Mouse (Mus musculus): ENCODE measurements at regions not wholly inside any gene's neighbourhood (a gene's known extent, or its start where the extent isn't known, plus 50 kb on each side); places are given as distances from the start of the nearest gene placed in this dataset.
"Not testable (repeated sequence)": the region's sequence is repeated elsewhere in the genome, so short reads cannot be mapped to it uniquely, and the experiment has no call there.

DNA sequence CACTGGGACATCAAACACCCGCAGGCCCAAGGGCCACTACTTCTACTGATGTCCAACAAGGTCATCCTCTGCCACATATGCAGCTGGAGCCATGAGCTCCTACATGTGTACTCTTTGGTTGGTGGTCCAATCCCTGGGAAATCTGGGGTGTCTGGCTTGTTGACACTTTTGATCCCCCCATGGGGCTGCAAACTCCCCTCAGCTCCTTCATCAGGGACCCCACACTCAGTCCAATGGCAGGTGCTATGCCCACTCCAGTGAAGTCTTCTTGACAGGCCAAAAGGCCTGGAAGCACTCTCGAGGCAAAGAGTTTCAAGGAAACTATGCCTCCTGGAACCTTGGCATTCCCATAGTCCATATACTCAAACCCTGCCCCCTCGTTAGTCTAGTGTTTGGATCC, 570.8 kb upstream of the Smc2 start:
- DNase-seq (ENCODE audit: low spot score in 2 of 2), result no peak

- not testable (repeated sequence) for DNase-seq (ENCODE audit: low spot score in 2 of 2)
Observed at GRCm38 (mm10) chr4:51868716-51869115, 570.3 kb upstream of the Smc2 start.

DNA sequence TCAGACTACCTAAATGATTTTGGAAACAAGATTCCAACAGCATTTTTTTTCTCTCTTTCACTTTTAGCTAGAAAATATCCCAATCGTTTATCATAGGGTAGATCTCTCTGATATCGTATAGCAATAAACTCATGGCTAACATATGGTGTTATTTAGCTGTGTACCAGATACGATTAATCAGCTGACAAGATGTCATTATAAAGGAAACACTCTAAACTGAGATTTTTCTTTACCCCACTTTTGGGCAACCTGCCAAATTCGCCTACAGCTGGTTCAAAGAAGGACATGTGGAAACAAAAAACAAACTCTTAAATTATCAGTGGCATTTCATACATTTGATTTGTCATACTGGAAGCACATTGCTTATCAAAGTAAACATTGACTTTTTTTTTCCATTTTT, 553.6 kb upstream of the Smc2 start:
- DNase-seq (ENCODE audit: low spot score in 2 of 2), result peak; percentile 3 to 26

DNA sequence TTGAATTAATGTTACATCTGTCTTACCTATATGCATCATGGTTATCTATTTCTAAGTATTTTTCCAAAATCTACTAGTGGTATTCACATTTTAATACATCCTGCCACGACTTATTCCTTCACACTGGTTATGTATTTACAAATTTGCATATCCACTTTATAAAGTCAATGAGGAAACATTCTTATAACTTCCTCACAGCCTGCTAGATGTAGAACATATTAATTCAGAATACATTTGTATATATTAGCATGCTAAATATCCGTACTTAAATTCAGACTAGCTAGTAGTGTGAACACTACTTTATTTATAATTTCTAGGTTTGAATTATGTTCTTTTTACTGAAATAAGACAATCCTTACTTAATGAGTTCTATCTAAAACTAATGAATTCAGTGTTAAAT, 549.8 kb upstream of the Smc2 start:
- DNase-seq (ENCODE audit: low spot score in 2 of 2), result no peak

- DNase-seq (ENCODE audit: low spot score in 2 of 2), result no peak
Observed at GRCm38 (mm10) chr4:51928245-51928644, 510.8 kb upstream of the Smc2 start.

- no peak for DNase-seq (ENCODE audit: low spot score in 2 of 2)
Observed at GRCm38 (mm10) chr4:51969751-51970150, 469.3 kb upstream of the Smc2 start.

DNA sequence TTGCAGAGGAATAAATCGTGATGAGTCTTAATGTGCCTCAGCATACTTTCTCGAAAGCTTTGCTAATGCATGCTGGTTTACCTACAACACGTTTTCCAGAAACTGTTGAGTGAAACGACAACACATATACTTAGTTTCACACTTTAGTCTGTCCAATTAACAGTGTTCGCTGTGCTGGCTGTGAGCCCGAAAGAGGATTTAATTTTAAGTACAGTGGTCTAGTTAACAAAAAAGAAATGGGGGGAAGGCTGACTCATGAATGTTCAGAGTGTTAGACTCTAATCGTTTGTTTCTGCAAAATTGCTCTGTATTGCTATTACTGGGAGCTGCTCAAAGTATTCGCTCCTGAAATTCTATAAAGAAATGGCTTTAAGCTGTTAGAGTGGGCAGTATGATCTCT, 460.1 kb upstream of the Smc2 start:
- peak; percentile 50 to 60 for DNase-seq (ENCODE audit: low spot score in 2 of 2)

GRCm38 (mm10) chr4:51992482-51992881, 446.6 kb upstream of the Smc2 start:
- DNase-seq (ENCODE audit: low spot score in 2 of 2), result no peak

GRCm38 (mm10) chr4:52036765-52037353, 402.2 kb upstream of the Smc2 start:
- DNase-seq (ENCODE audit: low spot score in 2 of 2), result no peak

DNA sequence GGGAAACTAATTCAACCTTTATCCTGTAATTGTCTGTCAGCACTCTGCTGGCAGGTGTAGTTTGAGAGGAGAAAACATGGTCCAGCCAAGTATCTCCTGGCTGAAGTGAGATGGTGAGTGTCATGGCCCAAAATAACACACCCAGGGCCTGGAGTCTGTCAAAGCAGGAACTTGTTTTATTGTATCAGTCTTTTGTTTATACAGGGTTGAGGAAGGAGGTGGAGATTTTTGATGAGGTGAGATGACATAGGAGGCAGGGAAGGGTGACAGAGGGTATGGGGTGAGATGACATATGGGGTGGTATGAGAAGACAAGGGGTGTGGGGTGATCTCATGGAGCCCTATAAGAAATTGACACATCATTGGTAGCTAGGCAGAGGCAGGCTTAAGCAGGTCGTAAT, 395.6 kb upstream of the Smc2 start:
- DNase-seq (ENCODE audit: low spot score in 2 of 2), result no peak

GRCm38 (mm10) chr4:52050948-52051347, 388.1 kb upstream of the Smc2 start:
- no peak for DNase-seq (ENCODE audit: low spot score in 2 of 2)

DNA sequence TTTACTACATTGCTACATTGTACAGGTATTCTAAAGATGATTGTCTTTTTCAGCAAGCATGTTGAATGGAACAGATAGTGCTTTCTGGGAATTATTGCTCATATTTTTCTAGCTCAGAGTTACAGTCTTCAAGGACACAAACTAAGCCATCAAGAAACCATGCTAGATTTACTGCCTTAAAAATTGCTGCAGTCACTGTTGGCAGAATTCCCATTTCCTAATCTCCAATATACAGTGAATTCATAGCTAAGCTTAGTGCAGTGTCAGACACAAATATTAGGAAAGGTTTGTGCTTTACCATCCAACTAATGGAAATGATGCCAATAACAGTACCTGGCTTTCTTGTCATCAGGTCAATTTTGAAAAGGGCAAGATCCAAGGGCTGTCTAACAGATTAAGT, 383.0 kb upstream of the Smc2 start:
- DNase-seq (ENCODE audit: low spot score in 2 of 2), result no peak

DNA sequence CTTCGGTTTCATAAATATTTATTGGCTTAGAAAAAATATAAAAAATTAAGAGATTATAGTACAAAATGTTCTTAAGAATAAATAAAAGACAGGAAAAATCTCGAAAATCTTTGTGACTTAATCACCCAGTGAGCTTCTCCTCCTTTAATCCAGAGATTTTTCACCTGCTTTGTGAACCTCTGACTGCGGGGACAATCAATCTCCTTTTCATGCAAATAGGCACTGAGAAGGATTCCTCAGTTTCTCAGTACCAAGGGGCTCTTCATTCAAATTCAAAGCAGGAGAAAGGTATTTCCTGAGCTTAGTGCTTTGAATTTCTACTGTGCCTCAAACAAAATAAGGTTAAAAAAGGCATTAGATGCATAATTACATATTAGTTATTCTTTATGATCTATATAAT, 379.0 kb upstream of the Smc2 start:
- no peak for DNase-seq (ENCODE audit: low spot score in 2 of 2)

- DNase-seq (ENCODE audit: low spot score in 2 of 2), result no peak
Observed at GRCm38 (mm10) chr4:52099187-52099586, 339.9 kb upstream of the Smc2 start.

- DNase-seq (ENCODE audit: low spot score in 2 of 2), result no peak
Observed at GRCm38 (mm10) chr4:52105887-52106286, 333.2 kb upstream of the Smc2 start.

DNA sequence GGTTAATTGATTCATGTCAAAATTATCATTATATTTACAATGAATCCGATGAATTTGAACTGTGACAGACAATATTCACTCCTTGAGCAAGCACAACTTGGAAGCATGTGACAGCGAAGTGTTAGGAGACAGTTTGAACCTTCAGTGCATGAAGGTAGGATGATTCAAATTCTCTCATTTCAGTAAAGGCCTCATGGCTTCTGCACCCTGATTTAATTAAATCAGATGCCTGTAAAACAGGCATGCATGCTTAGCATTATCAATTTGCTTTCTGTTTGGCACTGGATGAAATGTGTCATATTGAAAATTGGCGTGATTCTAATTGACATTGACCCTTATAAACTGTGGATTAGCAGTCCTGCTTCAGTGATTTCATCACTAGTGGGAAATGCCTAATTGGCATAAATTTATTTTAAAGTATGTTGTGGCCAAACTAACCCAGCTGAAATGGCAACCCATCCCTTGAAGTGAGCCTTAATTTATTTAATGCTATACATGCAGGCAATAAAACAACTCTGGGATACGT, 321.2 kb upstream of the Smc2 start:
- DNase-seq (ENCODE audit: low spot score in 2 of 2), result no peak

DNA sequence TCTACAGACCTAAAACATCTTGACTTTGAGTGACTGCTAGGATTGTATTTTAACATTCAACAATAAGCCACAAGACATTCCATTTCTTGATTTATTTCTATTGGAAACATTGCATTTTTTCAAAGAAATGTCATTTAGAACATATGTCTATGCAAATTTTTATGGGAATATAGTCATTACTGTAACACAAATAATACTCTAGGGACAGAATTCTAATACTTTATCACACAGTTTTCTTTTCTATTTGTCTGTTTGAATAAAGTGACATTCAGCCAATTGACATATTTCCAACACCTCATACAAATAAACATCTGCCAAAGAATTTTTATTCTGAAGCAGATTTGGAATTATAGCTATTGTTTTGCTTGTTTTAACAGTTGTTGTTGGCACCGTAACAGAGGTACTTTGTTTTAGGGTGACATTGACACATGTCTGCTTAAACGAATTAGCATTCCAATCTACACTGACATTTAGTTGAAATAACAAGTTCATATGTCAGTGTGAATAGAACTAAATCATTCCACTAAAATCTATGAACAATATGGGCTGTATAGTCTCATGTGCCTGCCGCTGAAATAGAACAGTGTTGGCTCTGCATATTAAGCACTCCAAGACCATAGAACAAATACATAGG, 320.5 kb upstream of the Smc2 start:
- no peak for DNase-seq (ENCODE audit: low spot score in 2 of 2)

- DNase-seq (ENCODE audit: low spot score in 2 of 2), result peak; percentile 20
Observed at GRCm38 (mm10) chr4:52152565-52153164, 286.4 kb upstream of the Smc2 start.

- DNase-seq (ENCODE audit: low spot score in 2 of 2), result no peak
Observed at GRCm38 (mm10) chr4:52176240-52176639, 262.8 kb upstream of the Smc2 start.

- no peak for DNase-seq (ENCODE audit: low spot score in 2 of 2)
Observed at GRCm38 (mm10) chr4:52197777-52198176, 241.3 kb upstream of the Smc2 start.

DNA sequence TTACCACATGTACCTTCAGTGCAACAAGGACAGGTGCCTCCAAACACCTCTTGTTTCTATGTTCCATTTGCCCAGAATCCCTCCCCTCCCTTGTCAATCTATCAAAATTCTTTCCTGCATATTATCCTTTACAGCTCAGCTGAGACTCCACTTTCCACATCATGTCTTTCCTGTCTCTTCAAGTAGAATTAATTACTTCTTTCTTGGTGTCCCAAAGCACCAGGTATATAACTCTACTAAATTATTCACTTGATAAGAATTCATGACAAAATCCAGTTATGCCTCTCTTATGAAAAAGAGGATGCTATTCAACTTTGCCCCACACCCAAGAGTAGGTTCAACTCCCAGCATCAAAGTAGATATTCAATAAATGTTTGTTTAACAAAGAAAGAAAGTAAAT, 228.4 kb upstream of the Smc2 start:
- no peak for DNase-seq (ENCODE audit: low spot score in 2 of 2)

DNA sequence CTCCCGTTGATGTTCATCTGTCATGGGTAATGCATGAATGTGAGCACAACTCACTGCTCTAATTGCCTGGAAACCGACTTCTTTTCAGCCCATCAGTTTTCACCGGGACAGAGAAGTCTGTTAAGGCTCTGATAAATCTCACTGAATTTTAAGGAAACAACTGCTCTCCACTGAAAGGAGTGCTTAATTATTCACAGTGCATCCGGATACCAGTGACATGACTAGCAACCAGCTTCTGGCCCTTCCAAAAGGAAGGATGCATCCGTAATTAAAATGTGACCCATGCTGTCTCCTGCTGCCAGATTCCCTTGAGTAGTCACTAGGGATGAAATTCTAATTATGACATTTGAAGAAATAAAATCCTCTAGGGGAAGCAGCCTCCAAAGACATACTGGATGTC, 228.0 kb upstream of the Smc2 start:
- DNase-seq (ENCODE audit: low spot score in 2 of 2), result no peak

DNA sequence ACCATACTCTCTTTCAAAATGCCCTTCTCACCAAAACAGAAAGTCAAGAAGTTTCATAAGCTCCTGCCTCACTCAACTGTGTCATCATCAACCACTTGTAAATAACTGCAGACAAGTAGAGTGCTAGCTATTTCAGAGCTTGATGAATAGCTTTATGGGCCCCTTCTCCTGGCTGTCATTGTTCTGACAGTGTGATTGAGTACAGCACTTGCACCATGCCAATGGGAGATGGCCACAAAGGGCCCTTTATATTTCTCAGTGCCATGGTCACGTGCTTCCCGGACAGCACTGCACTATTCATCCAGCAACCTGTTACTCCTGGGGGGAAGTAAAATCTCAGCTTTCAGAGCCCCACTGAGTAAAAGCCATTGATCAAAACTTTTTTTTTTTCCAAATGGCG, 225.7 kb upstream of the Smc2 start:
- no peak for DNase-seq (ENCODE audit: low spot score in 2 of 2)
